Mouse (Mus musculus) spleen, adult 18-20 months (tissue): ENCODE results near the gene Golga1.

Experiments
- DNase-seq, 2 experiments: peaks; one replicate each; pipeline ENCODE4 v3.0.0; 2022; ENCODE audit warnings: mixed read lengths in 2 of 2

The Golga1 gene

GRCm38 (mm10) chr2:39005574-39006079, 59.7 kb downstream of the Golga1 start, which contains the start of gene Rpl35:
Gene Rpl35 (minus strand): TSS chr2:39005624.
- peak; percentile 45 to 67 for DNase-seq

DNA sequence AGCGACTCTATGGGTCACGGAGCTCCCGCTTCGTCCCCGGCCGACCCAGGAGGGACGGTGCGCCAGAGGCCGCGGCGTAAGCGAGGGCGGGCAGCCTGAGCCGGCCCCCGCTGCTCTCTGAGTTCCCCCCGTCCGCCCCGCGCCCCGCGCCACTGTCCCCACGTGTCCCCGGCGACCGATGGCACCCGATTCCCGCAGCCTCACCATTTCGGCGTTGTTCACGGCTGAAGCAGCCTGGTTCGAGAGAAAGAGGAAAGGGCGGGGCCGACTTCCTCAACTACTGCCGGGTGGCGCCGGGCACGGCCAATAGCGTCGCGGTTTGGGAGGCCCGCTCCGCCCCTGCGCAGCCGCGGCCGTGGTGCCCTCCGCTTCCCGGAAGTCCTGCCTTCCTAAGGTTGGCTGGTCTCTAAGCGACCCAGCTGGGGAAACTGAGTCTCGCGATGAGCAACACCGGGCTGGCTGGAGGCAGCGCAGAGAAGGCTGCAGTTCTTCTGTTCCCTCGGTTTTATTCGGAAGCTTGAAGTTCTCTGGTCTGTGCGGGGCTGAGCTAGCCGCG, 60.4 kb downstream of the Golga1 start, which contains the start of gene Arpc5l:
Gene Arpc5l, plus strand, starts transcription at position 469 of the 556 bp plus-strand sequence.
- DNase-seq: peak; percentile 83 to 89

DNA sequence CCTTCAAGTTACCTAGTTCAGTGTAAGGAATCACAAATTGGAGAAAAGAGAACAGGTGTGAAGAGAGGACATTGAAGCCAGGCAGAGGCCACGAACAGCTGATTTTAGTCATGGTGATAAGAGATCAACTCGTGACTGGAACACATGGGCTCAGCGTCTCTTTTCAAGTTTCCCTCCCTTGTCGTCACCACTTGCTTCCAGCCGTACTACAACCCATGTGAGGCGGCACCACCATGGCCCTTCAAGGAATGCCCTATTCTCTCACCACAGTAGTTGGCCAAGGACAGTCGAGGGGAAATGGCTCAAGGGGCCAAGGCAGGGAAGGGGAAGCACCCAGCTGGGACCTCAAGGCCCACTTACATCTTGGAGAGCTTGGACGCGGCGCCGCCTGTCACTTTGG, 61.0 kb downstream of the Golga1 start:
- DNase-seq: no peak

DNA sequence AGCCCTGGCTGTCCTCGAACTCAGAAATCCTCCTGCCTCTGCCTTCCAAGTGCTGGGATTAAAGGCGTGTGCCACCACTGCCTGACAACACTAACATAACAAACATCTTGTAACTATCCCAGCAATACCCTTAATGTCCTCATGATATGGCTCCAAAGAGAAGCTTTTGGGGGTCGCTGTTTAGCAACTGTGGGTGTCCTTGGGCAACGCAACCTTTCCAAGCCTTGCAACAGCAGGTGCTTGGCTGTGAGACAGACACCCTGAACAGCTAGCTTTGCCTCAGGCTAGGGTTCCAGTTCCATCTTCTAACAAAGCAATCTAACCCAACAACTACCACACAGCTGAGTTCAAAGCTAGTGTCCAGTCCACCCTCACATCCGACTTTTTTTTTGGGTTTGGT, 61.8 kb downstream of the Golga1 start:
- DNase-seq: no peak

- DNase-seq: no peak
Measured at GRCm38 (mm10) chr2:39003106-39003505, 62.2 kb downstream of the Golga1 start.

DNA sequence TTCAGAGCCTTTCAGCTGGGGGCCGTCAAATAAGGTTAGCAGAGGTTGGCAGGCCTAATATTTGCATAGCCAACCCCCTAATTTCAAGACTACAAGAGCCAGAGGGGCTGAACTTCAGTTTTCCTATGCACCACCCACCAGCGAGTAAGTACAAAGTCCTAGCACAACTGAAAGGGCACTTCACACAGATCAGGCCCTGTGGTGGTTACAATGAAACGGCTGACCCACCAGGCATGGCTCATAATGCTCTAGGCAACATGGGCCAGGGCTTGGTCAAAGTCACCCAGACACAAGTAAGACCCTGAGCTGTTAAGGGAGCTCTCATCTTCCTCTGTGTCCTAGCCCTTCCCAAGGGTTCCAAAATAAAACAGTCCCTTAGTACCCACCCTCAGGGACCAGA, 63.5 kb downstream of the Golga1 start:
- DNase-seq: no peak

DNA sequence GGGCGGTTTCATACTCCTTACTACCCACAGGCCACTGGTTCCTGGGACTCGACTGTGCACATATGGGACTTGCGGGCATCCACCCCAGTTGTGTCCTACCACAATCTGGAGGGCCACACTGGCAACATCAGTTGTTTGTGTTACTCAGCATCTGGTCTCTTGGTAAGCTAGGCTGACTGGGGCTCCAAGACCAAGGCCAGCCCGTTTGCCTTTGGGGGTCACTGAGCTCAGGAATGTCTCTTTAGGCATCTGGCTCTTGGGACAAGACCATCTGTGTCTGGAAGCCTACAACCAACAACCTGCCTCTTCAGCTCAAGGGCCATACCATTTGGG, 64.8 kb downstream of the Golga1 start:
- DNase-seq: no peak

DNA sequence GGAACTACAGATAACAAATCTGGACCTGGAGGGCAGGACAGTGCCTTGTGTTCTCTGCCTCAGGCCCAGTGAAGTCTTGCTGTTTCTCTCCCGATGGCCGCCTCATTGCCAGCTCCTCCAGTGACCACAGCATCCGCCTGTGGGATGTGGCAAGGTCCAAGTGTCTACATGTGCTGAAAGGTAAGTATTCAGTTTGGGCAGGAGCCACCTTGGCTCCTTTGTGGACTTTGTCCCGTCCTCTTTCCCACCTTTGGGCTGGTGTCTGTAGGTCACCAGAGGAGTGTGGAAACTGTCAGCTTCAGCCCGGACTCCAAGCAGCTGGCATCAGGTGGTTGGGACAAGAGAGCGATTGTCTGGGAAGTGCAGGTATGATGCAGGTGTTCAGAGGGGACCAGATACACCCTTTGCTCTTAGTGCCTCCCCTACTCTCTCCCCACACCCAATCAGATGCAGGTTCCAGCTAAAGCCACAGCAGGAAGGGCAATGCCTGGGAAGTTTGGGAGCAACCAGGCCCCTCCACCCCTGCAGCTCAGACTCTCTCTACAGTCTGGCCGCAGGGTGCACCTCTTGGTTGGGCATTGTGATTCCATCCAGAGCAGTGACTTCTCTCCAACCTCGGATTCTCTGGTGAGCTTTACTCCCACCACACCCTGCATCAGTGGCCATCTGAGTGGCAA, 65.3 kb downstream of the Golga1 start:
- DNase-seq: no peak

DNA sequence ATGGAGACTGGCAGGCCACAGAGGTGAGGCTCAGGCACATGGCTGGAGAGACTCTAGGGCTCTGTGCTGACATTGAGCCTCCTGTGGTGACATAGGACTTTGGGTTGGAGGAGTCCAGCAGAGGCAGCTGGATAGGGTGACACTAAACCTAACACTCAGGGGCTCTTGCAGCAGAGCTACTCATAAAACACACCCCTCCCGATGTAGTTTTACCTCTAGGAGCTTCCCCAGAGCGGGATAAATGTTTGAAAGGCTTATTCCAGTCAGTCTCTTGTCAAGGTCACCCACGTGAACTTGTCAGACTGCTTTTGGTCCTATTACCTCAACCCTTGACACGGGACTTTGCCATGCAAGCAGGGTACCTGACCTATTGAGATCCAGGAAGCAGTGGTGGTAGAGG, 66.0 kb downstream of the Golga1 start:
- DNase-seq: no peak

GRCm38 (mm10) chr2:38997386-38998374, 67.7 kb downstream of the Golga1 start, which contains the start of gene Wdr38:
Gene Wdr38 (plus strand): TSS chr2:38997476.
- DNase-seq: peak; percentile 77 to 88

DNA sequence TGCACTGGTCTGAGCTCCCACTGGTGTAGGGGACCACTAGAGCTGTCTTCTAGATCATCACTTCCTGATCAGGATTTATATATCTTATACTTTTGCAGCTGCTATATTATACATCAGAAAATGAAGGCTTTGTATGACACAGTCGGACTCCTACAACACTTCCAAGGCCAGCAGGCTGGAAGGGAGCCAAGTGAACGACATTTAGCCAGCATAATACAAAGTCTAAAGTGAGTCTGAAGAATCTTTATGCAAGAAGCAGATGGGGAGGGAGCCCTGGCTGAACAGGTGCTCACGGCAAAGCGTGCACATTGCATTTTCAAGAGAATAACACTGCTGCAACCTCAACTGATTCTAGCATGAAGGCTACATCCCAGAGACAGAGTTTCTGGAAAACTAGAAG, 72.9 kb downstream of the Golga1 start:
- no peak for DNase-seq

DNA sequence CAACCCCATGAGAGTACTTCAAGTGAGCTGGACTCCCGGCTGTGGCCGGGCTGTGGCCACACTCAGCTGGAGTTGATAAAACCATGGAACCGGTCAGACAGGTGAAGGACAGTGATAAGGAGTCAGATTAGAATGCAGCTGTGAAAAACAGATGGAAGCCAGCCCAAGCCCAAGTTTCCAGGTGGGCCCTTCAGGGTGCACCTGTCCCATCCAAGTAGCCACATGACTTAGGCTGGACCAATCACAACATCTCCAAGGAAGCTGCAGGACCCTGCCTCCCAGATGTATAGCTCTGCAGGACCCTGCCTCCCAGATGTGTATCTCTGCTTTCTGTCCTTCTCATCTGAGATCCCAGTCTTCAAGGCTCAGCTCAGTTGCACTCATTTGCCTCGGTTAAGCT, 73.3 kb downstream of the Golga1 start:
- DNase-seq: no peak

DNA sequence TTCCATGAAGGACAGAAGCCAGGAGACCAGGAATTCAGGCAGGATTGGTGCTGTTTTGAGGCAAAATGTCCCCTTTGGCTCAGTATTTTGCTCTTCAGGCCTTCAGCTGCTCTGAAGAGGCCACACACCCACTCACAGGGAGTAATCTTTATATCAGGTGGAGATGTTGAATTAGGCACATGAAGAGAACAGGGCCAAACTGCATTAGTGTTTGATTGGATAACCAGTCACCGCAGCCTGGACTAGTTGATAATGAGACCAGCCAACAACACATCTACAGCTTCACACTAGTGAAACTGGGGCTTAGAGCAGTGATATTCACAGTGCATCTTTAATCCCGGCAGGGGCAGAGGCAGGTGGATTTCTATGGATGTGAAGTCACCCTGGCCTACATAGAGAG, 76.4 kb downstream of the Golga1 start:
- DNase-seq: no peak

GRCm38 (mm10) chr2:38987803-38988510, 77.4 kb downstream of the Golga1 start:
- DNase-seq: no peak

DNA sequence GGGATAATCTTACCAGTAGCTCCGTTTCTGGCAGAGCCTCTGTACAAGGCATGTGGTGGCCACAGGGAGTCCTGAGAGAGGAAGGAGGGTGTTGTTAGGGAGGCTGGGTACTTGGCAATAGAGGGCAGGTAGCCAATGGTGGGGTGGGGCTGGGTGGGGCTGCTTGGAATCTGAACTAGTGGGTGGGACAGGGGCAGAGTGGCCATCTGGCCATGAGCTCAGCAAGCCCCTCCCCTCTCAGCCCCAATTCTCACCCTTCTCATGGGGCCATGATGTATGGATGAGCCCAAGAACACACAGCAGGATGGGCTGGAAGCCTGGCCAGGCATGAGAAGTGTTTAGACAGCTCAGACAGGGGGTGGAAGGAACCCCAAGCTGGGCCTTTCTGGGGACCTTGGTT, 78.0 kb downstream of the Golga1 start:
- no peak for DNase-seq

GRCm38 (mm10) chr2:38986580-38986979, 78.8 kb downstream of the Golga1 start:
- no peak for DNase-seq

- no peak for DNase-seq
Measured at GRCm38 (mm10) chr2:38983456-38983855, 81.9 kb downstream of the Golga1 start.

GRCm38 (mm10) chr2:38977837-38978236, 87.5 kb downstream of the Golga1 start:
- no peak for DNase-seq

- DNase-seq: no peak
Measured at GRCm38 (mm10) chr2:38975941-38976805, 89.2 kb downstream of the Golga1 start.

DNA sequence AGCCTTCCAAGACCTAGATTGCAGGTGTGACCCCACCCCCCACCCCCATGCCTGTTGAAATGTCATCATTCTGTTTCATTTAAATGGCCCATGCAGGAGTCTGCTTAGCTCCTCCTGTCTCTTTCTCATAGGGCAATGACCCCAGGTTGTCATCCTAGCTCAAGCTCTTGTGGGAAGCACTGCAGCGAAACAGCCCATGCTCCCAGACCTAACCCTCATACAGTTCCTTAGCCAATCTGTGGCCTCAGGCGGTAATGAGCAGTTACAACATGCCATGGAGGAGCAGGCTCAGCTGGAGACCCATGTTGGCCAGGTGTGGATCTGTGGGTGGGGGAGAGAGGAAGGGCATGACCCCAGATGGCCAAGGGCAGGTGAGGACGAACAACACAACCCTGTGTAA, 90.2 kb downstream of the Golga1 start:
- no peak for DNase-seq

DNA sequence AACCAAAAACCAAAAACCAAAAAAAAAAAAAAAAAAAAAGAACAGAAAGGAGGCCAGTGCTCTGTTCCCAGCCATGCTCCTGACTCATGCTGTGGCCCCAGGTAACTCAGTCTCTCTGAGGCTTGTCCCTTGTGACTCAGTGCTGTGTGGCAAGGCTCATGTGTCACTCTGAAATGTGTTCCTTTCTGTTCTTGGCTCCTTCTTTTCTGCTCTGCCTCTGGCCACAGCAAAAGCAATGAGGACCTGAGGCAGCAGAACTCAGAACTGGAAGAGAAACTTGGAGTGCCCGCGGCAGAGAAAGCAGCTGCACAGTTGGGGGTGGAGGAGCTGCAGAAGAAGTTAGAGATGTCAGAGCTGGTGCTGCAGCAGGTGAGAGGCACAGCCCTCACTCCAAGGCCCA, 91.2 kb downstream of the Golga1 start:
- no peak for DNase-seq

DNA sequence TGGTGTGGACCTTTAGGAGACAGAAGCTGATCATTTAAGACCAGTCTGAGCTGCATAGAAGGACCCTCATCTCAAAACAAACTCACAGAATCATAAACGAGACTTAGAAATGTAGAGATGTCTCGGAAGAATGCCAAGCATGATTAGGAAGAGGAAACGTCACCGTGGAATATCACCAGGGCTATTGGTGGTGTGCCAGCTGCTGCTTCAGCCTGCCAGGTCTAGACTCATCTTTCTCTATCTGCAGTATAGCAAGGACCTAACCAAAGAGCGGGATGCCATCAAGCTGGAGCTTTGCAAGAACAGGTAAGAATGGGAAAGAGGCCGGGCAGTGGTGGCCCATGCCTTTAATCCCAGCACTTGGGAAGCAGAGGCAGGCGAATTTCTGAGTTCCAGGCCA, 91.6 kb downstream of the Golga1 start:
- no peak for DNase-seq
